Mouse (Mus musculus) kidney, embryonic 14.5 days (tissue): ENCODE measurements around the gene Tshb. TPM values are rescaled to one million over a fixed set of nuclear protein-coding genes. Genes with fewer than 3 reads are reported as not detected.
A peak's percentile ranks its signal among the peaks of the same experiment; 100 is the strongest.

Experiments
- ATAC-seq: fragments of 200-750 bp; cut with Nextera tagmentation; 2 replicates; pipeline ENCODE4 v1.8.0; 2017; ENCODE audit warnings: moderate number of reproducible peaks, mild to moderate bottlenecking, moderate TSS enrichment, moderate library complexity; ENCODE audit not compliant: low FRiP score, low TSS enrichment
- H3K27ac ChIP-seq: fragments of 300-500 bp; sonication (generic); 2 replicates; pipeline ENCODE4 v1.5.1; 2014; ENCODE audit warnings: low read depth, mild to moderate bottlenecking, low read length, moderate library complexity, mixed read lengths
- H3K27me3 ChIP-seq: fragments of 300-500 bp; sonication (generic); 2 replicates; pipeline ENCODE4 v1.6.1; 2014; ENCODE audit warnings: mild to moderate bottlenecking, low read length; ENCODE audit not compliant: control insufficient read depth, insufficient read depth
- H3K36me3 ChIP-seq: fragments of 300-500 bp; sonication (generic); 2 replicates; pipeline ENCODE4 v1.6.1; 2014; ENCODE audit warnings: low read length, mixed read lengths; ENCODE audit not compliant: control insufficient read depth, insufficient read depth
- H3K4me1 ChIP-seq: fragments of 300-500 bp; sonication (generic); 2 replicates; pipeline ENCODE4 v1.6.1; 2014; ENCODE audit warnings: low read length, mixed read lengths; ENCODE audit not compliant: control insufficient read depth, insufficient read depth
- H3K4me2 ChIP-seq: fragments of 300-500 bp; sonication (generic); replicated peaks from 2 replicates; pipeline ENCODE4 v1.6.1; 2014; ENCODE audit warnings: low read depth, mild to moderate bottlenecking, low read length
- H3K4me3 ChIP-seq: fragments of 300-500 bp; sonication (generic); 2 replicates; pipeline ENCODE4 v1.5.1; 2014; ENCODE audit warnings: mild to moderate bottlenecking, low read length
- H3K9ac ChIP-seq: fragments of 300-500 bp; sonication (generic); 2 replicates; pipeline ENCODE4 v1.6.1; 2014; ENCODE audit warnings: low read depth, mild to moderate bottlenecking, low read length, moderate library complexity
- H3K9me3 ChIP-seq: fragments of 300-500 bp; sonication (generic); 2 replicates; pipeline ENCODE4 v1.6.1; 2016; ENCODE audit warnings: low read length; ENCODE audit not compliant: control insufficient read depth
- WGBS: fragments of 180-500 bp; shearing (Covaris S2); extraction: QIAGEN DNeasy Blood & Tissue Kit; methylation state at CpG from one replicate; pipeline ENCODE4 v1.1.7; 2014; 5-methylcytosine and 5-hydroxymethylcytosine counted together
- polyA plus RNA-seq: library from polyadenylated mRNA; unstranded; fragments of >200 nt; fragmentation: Nextera tagmentation; extraction: Ambion mirVana; gene quantifications from 2 replicates; pipeline ENCODE4 v1.2.1, GENCODE M21; 2014

Gene Tshb
- polyA plus RNA-seq, 1 experiment from 2014 or later, result not detected

DNA sequence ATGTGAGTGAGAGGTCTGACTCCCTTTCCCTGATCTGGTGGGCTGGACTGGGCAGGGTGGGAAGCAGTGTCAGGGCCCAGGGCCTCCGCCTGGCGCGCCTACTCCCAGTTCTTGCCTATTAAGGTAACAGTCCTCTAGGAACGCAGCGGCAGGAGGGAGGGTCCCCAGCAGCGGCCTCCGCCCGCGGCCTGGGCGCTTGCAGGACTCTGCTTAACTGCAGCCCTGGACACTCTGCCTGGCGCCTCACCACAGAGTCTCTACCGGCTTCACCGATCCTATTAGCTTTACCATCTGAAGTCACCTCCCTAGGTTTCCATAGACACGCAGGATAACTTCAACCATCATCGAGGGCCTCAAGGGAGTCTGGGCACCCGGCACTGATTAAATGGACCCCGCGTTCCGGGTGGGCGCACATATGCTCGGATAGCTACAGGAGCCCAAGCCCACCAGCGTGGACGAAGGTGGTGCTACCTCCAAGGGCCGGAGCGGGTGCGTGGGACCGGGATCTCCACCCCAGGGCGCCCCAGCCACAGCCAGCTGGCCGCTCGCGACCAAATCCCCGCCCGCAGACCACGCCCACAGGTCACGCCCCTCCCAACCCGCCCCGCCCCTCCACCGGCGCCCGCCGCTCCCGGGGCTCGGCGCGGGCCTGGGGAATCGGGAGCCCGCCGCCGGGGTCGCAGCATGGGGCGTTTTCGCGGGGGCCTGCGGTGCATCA, 48.0 kb downstream of the Tshb start, which contains the start of gene Tspan2:
Gene Tspan2, plus strand, starts transcription at position 217 of the 718 bp plus-strand sequence.
- H3K27ac ChIP-seq, result no peak within 1 kb of the TSS
- no peaks in the 10 kb centered on the region for H3K4me1 ChIP-seq
- H3K4me2 ChIP-seq, result peak within 1 kb of the TSS; percentile 86
- no peaks in the 10 kb centered on the region for H3K9me3 ChIP-seq
- no peaks in the 10 kb centered on the region for H3K36me3 ChIP-seq
- ATAC-seq, result peak; percentile 75
- peak within 1 kb of the TSS; percentile 61 for H3K4me3 ChIP-seq
- under 1% methylated on average over 51 of the region's 54 CpGs for WGBS
- H3K9ac ChIP-seq, result peak within 1 kb of the TSS; percentile 52
- no peaks in the 10 kb centered on the region for H3K27me3 ChIP-seq

DNA sequence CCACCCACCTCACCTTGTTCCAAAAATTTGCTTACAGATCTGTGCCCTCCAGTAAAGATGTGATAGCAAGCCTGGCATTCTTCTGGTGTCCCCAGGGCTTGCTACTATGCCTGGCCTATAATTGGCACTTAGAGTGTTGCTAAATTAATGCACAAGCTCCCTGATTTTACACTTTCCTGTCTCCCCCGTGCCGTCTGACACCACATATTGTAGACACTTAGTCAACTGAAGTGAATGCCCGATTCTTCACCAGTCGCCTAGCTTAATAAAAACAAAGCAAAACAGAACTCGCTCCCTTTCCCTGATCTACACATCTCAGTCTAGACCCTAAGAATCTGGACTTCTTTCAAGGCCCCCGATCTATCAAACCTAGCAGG, 48.6 kb downstream of the Tshb start:
- H3K4me1 ChIP-seq, result no peaks in the 10 kb centered on the region
- ATAC-seq, result no peak
- H3K27me3 ChIP-seq, result no peaks in the 10 kb centered on the region
- no peak overlapping the region for H3K27ac ChIP-seq
- no peaks in the 10 kb centered on the region for H3K36me3 ChIP-seq
- H3K9me3 ChIP-seq, result no peaks in the 10 kb centered on the region
- WGBS, result 32% methylated on average over 6 of the region's 6 CpGs
- H3K4me2 ChIP-seq, result peak overlapping the region; percentile 86
- H3K4me3 ChIP-seq, result peak overlapping the region; percentile 61
- peak overlapping the region; percentile 52; the same call in 1 of the 2 replicates for H3K9ac ChIP-seq

DNA sequence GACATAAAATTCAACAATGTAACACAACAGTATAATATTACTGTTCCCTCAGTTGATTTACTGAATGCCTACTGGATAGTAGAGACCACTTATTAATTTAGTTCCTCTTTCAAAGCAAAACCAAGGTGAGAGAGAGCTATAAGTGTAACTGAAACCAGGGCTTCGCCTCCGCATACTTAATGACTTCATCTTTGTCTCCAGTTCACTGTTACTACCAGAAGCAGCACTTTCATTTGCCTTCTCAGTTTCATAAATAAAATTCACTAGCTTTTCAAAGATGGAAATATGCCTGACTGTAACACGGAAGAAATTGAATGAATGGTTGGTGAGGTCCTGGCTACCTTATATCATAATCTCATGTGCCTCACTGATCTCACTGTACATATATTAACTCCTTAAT, 49.5 kb downstream of the Tshb start:
- Histone ChIP-seq H3K9me3 (no peaks in the 10 kb centered on the region), H3K36me3 (no peaks in the 10 kb centered on the region), H3K27ac (no peak overlapping the region), H3K27me3 (no peaks in the 10 kb centered on the region), H3K4me3 (no peak overlapping the region), H3K4me2 (no peak overlapping the region), H3K9ac (no peak overlapping the region), H3K4me1 (no peaks in the 10 kb centered on the region)
- 90% methylated on average over 3 of the region's 3 CpGs for WGBS
- no peak for ATAC-seq

DNA sequence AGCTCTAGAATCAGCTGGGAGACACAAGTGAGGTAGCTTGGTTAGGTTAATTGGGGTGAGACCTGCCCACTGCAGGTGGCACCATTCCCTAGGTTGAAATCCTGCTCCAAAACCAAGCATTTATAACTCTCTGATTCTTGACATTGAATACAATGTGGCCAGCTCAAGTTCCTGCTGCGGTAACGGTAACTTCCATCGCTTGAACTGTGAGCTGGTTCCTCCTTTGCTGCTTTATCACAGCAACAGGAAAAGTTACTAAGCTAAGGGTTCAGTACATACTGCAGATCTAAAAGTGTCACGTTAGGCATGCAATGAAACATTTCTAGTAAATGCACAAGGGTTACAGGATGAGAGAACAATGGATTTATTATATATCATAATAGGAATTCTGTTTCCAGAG, 49.9 kb downstream of the Tshb start:
- H3K4me2 ChIP-seq, result no peak overlapping the region
- ATAC-seq, result no peak
- H3K4me1 ChIP-seq, result no peaks in the 10 kb centered on the region
- H3K9ac ChIP-seq, result no peak overlapping the region
- H3K27ac ChIP-seq, result no peak overlapping the region
- no peaks in the 10 kb centered on the region for H3K36me3 ChIP-seq
- H3K27me3 ChIP-seq, result no peaks in the 10 kb centered on the region
- no peaks in the 10 kb centered on the region for H3K9me3 ChIP-seq
- 88% methylated on average over 4 of the region's 4 CpGs for WGBS
- no peak overlapping the region for H3K4me3 ChIP-seq

DNA sequence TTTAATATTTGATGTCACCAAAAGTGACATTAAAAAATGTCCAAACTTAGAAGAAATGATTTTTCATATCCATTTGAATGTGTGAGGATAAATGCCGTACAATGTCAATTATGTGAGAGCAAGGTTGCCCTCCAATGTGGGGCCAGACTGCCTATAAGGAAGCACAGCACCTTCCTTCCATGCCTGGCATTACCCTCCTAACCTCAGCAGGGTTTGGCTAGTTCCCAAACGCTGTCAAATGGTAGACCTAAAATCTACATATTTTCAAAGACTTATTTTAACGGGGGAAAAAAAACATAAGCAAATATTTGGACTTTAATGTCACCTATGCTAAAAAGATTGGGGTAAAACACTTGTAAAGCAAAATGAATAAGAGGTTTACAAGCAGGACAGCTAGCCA, 51.4 kb downstream of the Tshb start:
- Histone ChIP-seq H3K36me3 (no peaks in the 10 kb centered on the region), H3K4me2 (no peak overlapping the region), H3K4me3 (no peak overlapping the region), H3K9ac (no peak overlapping the region), H3K9me3 (no peaks in the 10 kb centered on the region), H3K4me1 (no peaks in the 10 kb centered on the region), H3K27ac (no peak overlapping the region), H3K27me3 (no peaks in the 10 kb centered on the region)
- WGBS, result 76% methylated on average over 3 of the region's 3 CpGs
- ATAC-seq, result no peak

DNA sequence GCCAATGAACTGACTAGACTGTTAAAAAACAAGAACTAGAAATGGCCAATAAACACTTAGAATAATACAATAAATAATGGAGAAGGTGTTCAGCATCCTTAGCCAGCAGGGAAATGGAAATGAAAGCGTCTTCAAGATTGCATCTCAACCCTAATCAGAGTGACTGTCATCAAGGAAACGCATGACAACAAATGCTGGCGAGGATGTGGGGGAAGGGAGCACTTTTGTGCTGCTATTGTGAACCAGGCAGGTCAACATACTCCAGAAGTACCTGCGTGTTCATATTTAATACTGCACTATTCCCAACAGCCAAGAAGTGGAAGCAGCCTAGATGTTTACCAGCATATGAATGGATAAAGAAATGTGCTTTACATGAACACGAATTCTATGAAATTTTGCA, 53.1 kb downstream of the Tshb start:
- no peaks in the 10 kb centered on the region for H3K36me3 ChIP-seq
- H3K27me3 ChIP-seq, result no peaks in the 10 kb centered on the region
- H3K9me3 ChIP-seq, result no peaks in the 10 kb centered on the region
- no peak overlapping the region for H3K4me2 ChIP-seq
- ATAC-seq, result no peak
- no peak overlapping the region for H3K9ac ChIP-seq
- 54% methylated on average over 5 of the region's 5 CpGs for WGBS
- H3K27ac ChIP-seq, result no peak overlapping the region
- no peak overlapping the region for H3K4me3 ChIP-seq
- H3K4me1 ChIP-seq, result no peaks in the 10 kb centered on the region

Other genes with a start within 250 kb of the Tshb start
- gene Tspan2, start 48.2 kb downstream of the Tshb start, polyA plus RNA-seq, result 4.0 and 8.6 TPM in 2 replicates
- not detected in 2 replicates for gene Sycp1, start 153.4 kb upstream of the Tshb start, polyA plus RNA-seq
- not detected in 2 replicates for gene Nr1h5, start 181.4 kb upstream of the Tshb start, polyA plus RNA-seq
- gene Sike1, start 213.0 kb upstream of the Tshb start, polyA plus RNA-seq, result 52.2 and 72.4 TPM in 2 replicates
- gene Csde1, start 237.7 kb upstream of the Tshb start, polyA plus RNA-seq, result 316 and 496 TPM in 2 replicates